Mouse (Mus musculus) adipocyte (in vitro differentiated cells): ENCODE results near the gene Mblac2.

Source experiments
- DNase-seq: peaks from one replicate; pipeline ENCODE4 v3.0.0-alpha.2; 2016; ENCODE audit warnings: low spot score

Gene Mblac2

GRCm38 (mm10) chr13:81736606-81737005, 25.5 kb downstream of the Mblac2 start:
- no peak for DNase-seq

- DNase-seq, result no peak
Measured at GRCm38 (mm10) chr13:81740898-81741297, 29.8 kb downstream of the Mblac2 start.

- no peak for DNase-seq
Measured at GRCm38 (mm10) chr13:81743391-81744091, 32.4 kb downstream of the Mblac2 start.

GRCm38 (mm10) chr13:81744092-81744396, 32.9 kb downstream of the Mblac2 start:
- DNase-seq, result no peak

- peak; percentile 49 for DNase-seq
Measured at GRCm38 (mm10) chr13:81754878-81755277, 43.7 kb downstream of the Mblac2 start.

- DNase-seq, result no peak
Measured at GRCm38 (mm10) chr13:81755324-81755723, 44.2 kb downstream of the Mblac2 start.

GRCm38 (mm10) chr13:81757058-81757660, 46.0 kb downstream of the Mblac2 start:
- peak; percentile 26 for DNase-seq

- peak; percentile 83 for DNase-seq
Measured at GRCm38 (mm10) chr13:81760379-81760778, 49.2 kb downstream of the Mblac2 start.

- DNase-seq, result peak; percentile 73
Measured at GRCm38 (mm10) chr13:81761566-81762186, 50.5 kb downstream of the Mblac2 start.

- DNase-seq, result no peak
Measured at GRCm38 (mm10) chr13:81764173-81764572, 53.0 kb downstream of the Mblac2 start.

GRCm38 (mm10) chr13:81767038-81767659, 56.0 kb downstream of the Mblac2 start:
- DNase-seq, result peak; percentile 43

- no peak for DNase-seq
Measured at GRCm38 (mm10) chr13:81776217-81776616, 65.1 kb downstream of the Mblac2 start.

- no peak for DNase-seq
Measured at GRCm38 (mm10) chr13:81782475-81782874, 71.3 kb downstream of the Mblac2 start.

GRCm38 (mm10) chr13:81782971-81783404, 71.8 kb downstream of the Mblac2 start, which contains the start of gene Cetn3:
Gene Cetn3, plus strand, starts transcription at chr13:81783077.
- peak; percentile 98 for DNase-seq

GRCm38 (mm10) chr13:81783405-81784342, 72.5 kb downstream of the Mblac2 start:
- peak; percentile 97 for DNase-seq

- no peak for DNase-seq
Measured at GRCm38 (mm10) chr13:81785766-81786480, 74.8 kb downstream of the Mblac2 start.

- no peak for DNase-seq
Measured at GRCm38 (mm10) chr13:81790160-81790559, 79.0 kb downstream of the Mblac2 start.

- DNase-seq, result no peak
Measured at GRCm38 (mm10) chr13:81791861-81792260, 80.7 kb downstream of the Mblac2 start.

- DNase-seq, result no peak
Measured at GRCm38 (mm10) chr13:81793850-81794249, 82.7 kb downstream of the Mblac2 start.

- peak; percentile 45 for DNase-seq
Measured at GRCm38 (mm10) chr13:81801121-81801520, 90.0 kb downstream of the Mblac2 start.
